Mouse (Mus musculus): ENCODE data around the gene Lmtk3. TPM values are rescaled to one million over a fixed set of nuclear protein-coding genes. Genes with fewer than 3 reads are reported as not detected.
A peak's percentile ranks its signal among the peaks of the same experiment; 100 is the strongest.

Lmtk3 gene
- polyA plus RNA-seq, 1 experiment: 0.36 TPM

DNA sequence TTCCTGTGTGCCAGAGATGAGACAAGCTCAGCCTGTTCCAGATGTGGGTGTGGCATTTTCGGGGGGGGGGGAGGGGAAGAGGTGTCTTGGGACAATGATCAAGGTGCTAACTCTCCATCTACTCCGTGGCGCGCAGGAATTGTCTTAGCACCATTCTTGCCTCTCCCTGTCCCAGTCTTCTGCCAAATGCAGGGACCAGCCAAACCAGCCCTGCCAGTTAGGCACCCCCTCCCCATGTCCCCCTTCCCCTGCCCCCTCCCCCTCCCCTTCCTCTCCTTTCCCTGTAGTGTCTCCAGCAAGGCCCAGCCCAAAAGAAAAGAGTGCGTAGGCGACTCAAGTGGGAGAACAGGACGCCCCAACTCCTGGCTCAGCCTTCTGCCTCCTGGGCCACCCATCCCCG, 16.8 kb upstream of the Lmtk3 start:
- Histone ChIP-seq H3K4me3 (ENCODE audit: insufficient read depth, low read depth, low read length) (no peak overlapping the region), H3K27ac (replicated peaks; ENCODE audit: low read depth, low read length) (no peak overlapping the region), H3K4me1 (ENCODE audit: control insufficient read depth, insufficient read depth, insufficient read length, low read length) (no peaks in the 10 kb centered on the region)

DNA sequence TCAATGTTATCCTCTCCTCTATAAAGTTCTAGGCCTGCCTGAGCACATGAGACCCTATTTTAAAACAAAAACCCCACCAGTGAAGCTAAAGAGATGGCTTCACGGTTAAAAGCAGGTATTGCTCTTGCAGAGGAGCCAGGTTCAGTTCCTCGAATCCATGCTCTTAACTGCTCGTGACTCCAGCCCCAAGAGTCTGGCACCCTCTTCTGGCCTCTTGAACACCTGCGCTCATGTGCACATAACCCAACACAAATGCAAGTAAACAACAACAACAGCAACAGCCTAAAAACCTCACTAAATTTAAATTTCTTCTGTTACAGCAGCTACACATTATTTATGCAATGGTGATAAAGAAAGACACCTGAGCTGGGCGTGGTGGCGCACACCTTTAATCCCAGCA, 16.0 kb upstream of the Lmtk3 start:
- no peak overlapping the region for H3K4me3 ChIP-seq (ENCODE audit: insufficient read depth, low read depth, low read length)
- no peak overlapping the region for H3K27ac ChIP-seq (replicated peaks; ENCODE audit: low read depth, low read length)
- no peaks in the 10 kb centered on the region for H3K4me1 ChIP-seq (ENCODE audit: control insufficient read depth, insufficient read depth, insufficient read length, low read length)

DNA sequence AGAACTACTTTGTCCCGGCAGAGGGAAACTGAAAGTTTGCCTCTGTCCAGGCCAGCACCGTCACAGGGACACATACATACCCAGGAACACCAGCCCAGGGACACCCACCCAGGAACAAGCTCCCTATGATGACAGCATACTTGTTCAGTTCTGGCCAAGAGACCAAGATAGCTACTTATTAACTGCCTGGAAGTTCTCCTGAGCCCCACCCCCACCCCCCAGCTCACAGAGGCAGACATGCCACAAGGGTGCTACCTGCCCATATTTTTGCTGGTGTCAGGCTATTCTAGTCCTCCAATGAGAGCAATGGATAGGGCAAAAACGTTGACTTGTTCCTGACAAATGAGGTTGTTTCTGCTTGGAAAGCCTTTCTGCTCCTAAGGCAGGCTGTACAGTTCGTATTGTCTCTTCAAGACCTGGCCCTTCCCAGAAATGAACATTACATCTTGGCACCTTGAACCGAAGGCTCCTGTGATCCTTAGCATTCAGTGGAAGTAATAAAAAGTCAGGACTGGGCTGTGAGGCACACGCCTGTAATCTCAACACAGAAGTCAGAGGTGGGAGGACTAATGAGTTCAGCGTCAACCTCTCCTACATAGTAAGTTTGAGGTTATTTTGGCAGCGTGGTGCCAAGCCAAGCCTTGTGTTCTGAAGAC, 13.0 kb upstream of the Lmtk3 start:
- Histone ChIP-seq H3K4me1 (ENCODE audit: control insufficient read depth, insufficient read depth, insufficient read length, low read length) (no peaks in the 10 kb centered on the region), H3K4me3 (ENCODE audit: insufficient read depth, low read depth, low read length) (no peak overlapping the region), H3K27ac (replicated peaks; ENCODE audit: low read depth, low read length) (no peak overlapping the region)

DNA sequence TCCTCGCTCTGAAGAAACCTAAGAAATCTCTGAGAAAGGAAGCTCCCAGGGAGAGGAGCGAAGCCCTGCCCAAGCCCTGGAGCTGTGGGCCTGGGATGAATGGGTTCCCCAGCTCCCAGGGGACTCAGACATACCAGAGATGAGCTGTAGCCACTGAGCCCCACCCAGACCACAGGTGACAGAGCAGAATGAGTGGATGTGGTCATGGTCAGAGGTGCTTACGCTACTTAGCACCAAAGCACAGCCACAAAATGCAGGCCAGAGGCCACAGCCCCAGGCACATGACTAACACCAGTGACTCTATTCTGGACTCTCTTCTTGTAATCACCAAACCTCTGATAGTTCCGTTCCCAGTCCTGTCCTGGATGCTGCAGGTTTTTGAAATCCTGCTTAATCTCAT, 12.4 kb upstream of the Lmtk3 start:
- H3K27ac ChIP-seq (replicated peaks; ENCODE audit: low read depth, low read length): no peak overlapping the region

DNA sequence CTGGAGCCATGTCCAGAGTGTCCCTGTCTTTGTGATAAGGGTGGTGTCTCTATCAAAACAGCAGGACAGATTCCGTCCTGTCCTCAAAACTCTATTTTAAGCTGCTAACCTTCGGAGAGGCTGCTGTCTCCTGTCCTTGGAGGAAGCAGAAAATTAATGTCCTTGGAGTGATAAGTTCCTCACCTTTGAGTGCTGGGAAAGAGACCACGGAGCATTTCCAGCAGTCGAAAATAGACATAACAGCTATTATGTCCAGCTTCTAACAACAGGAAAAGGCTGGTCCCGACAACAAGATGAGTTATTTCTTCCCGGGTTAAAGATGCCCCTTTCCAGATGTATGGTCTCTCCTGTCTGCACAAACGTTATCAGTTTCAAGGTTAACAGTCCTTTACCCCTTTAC, 8.3 kb upstream of the Lmtk3 start:
- no peak overlapping the region for H3K4me3 ChIP-seq (ENCODE audit: insufficient read depth, low read depth, low read length)
- no peak overlapping the region for H3K27ac ChIP-seq (replicated peaks; ENCODE audit: low read depth, low read length)
- no peaks in the 10 kb centered on the region for H3K4me1 ChIP-seq (ENCODE audit: control insufficient read depth, insufficient read depth, insufficient read length, low read length)

More for the DNA sequence above, 12.4 kb upstream of the Lmtk3 start:
- H3K4me3 ChIP-seq (ENCODE audit: insufficient read depth, low read depth, low read length): no peak overlapping the region
- H3K4me1 ChIP-seq (ENCODE audit: control insufficient read depth, insufficient read depth, insufficient read length, low read length): no peaks in the 10 kb centered on the region

DNA sequence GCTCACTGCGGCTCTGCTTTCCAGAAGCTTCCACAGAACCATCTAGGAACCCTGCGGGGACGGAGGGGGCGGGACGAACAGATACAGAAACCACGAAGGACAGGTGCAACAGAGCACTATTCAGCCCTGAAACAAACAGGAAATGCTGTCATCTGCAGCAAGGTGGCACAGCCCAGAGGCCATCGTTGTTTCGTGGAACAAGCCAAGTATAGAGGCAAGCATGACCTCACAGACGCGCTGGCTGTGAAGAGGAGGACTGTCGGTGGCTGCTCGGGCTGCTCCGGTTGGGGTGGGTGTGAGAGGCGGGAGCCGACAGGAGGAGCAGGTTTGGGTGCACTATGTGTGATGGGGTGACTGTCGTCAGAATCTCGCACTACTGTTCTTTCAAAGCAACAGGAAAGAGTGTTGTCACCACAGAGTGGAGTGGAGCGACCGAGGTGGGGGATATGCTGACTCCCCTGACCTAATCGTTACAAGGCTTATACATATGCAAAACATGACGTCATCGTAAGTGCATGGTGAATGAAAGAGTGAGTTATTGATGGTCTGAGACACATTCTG, 4.4 kb upstream of the Lmtk3 start:
- Histone ChIP-seq H3K4me1 (ENCODE audit: control insufficient read depth, insufficient read depth, insufficient read length, low read length) (peaks cover 6% of the 10 kb centered on the region), H3K4me3 (ENCODE audit: insufficient read depth, low read depth, low read length) (no peak overlapping the region), H3K27ac (replicated peaks; ENCODE audit: low read depth, low read length) (no peak overlapping the region)

DNA sequence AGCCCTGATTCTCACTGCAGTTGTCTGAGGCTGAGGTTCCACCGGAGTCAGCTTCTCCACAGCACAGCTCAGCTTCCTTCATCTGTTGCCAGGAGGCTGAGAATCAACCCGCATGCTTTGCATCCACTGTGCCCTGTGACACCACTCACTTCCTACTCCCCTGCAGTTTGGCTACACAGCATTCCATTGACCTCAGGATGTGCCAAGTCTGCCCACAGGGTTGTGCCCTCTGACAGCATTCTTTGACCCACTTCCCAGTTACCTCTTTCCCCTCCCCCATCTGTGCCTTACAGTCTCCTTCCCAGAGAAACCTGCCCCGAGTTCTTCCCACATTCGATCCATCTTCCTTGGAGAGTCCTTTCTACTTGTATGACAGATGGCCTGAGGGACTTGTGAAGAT, 1.3 kb upstream of the Lmtk3 start:
- H3K4me3 ChIP-seq (ENCODE audit: insufficient read depth, low read depth, low read length): no peak overlapping the region
- peaks cover 6% of the 10 kb centered on the region for H3K4me1 ChIP-seq (ENCODE audit: control insufficient read depth, insufficient read depth, insufficient read length, low read length)
- no peak overlapping the region for H3K27ac ChIP-seq (replicated peaks; ENCODE audit: low read depth, low read length)

DNA sequence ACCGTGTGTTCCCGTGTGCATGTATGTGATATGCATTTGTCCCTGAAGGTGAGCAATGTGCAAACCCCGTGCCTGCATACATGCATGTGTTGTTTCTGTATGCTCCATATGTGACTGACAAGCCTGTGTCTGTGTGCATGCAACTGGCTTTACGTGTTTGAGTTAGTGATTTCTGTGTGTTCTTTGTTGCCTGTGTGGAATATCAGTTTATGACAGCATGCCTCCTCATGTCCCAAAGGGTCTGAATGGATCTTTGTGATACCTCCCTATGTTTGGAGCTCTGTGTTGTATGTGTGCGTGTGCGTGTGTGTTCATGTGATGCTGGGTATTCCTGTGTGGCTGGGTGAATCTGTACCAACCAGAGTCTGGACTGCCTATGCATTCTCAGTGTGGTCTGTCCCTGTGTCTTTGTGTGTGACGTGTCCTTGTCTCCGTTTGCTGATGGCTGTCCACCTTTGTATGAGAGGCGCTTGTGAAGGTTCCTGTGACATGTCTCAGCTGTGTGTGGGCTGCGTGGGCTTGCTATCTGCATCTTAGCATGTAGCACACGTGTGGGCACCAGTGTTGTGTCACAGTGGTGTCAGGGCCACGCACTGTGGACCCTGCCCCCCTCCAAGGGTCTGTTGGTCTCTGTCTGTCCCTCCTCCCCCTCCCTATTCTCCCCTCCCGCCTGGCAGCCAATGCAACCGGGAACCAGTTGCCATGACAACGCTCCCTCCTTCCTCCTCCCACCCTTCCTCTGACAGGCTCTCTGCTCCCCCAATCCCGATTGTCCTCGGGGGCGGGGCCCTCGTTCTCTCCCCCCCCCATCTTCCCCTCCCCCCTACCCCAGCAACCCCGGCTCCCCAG, 1.2 kb downstream of the Lmtk3 start, which contains the start of gene Sult2b1:
Gene Sult2b1 (minus strand): TSS at position 146 of the 849 bp plus-strand sequence.
- Histone ChIP-seq H3K4me1 (ENCODE audit: control insufficient read depth, insufficient read depth, insufficient read length, low read length) (peaks cover 6% of the 10 kb centered on the region), H3K4me3 (ENCODE audit: insufficient read depth, low read depth, low read length) (peak within 1 kb of the TSS; percentile 48), H3K27ac (replicated peaks; ENCODE audit: low read depth, low read length) (no peak within 1 kb of the TSS)

DNA sequence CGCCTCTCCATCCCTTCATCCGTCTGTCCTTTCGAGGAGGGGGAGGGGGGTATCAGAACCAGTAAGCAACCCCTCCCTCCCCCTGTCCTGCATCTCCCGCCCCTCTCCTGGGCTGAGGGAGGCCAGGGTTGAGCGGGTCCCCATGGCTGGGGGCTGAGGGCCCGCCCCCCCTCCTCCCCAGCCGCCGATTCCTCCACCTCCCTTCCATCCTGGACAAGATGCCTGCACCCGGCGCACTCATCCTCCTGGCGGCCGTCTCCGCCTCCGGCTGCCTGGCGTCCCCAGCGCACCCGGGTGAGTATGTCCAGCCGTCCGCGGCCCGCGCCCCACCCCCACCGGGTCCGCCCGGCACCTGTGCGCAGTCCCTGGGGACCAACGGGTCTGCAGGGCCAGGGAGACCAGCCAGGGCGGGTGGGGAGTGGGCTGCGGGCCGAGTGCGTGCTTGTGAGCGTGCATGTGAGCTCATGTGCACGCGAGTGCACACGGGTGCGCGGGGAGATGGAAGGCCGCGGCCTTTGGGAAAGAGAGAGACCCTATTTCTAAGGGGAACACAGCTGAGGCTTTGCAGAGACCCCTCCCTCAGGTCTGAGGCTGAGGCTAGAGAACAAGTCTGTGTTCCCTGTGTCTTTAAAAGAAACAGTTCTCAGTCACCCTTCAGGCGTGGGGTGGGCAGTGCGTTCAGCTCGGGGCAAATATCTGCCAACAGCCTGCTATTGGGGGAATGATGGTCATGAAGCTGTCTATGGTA, 2.0 kb downstream of the Lmtk3 start:
- peaks cover 6% of the 10 kb centered on the region for H3K4me1 ChIP-seq (ENCODE audit: control insufficient read depth, insufficient read depth, insufficient read length, low read length)
- H3K4me3 ChIP-seq (ENCODE audit: insufficient read depth, low read depth, low read length): no peak overlapping the region
- H3K27ac ChIP-seq (replicated peaks; ENCODE audit: low read depth, low read length): no peak overlapping the region

DNA sequence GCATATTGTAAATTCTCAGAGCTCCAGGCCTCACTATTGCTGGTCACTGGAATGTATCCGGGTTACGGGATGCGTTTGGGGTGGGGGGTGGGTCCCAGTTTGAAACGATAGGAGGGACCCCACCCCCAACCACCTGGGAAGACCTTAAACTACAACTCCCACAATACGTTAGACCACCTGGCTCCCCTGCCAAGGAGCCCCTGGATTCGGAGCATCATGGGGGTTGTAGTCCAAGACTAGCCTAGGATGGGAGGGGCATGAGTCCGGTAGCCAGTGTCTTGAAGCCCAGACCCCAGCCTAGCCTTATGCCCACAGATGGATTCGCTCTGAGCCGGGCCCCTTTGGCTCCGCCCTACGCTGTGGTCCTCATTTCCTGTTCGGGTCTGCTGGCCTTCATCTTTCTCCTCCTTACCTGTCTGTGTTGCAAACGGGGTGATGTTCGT, 2.6 kb downstream of the Lmtk3 start:
- H3K4me3 ChIP-seq (ENCODE audit: insufficient read depth, low read depth, low read length): no peak overlapping the region
- H3K27ac ChIP-seq (replicated peaks; ENCODE audit: low read depth, low read length): no peak overlapping the region
- H3K4me1 ChIP-seq (ENCODE audit: control insufficient read depth, insufficient read depth, insufficient read length, low read length): peaks cover 6% of the 10 kb centered on the region

DNA sequence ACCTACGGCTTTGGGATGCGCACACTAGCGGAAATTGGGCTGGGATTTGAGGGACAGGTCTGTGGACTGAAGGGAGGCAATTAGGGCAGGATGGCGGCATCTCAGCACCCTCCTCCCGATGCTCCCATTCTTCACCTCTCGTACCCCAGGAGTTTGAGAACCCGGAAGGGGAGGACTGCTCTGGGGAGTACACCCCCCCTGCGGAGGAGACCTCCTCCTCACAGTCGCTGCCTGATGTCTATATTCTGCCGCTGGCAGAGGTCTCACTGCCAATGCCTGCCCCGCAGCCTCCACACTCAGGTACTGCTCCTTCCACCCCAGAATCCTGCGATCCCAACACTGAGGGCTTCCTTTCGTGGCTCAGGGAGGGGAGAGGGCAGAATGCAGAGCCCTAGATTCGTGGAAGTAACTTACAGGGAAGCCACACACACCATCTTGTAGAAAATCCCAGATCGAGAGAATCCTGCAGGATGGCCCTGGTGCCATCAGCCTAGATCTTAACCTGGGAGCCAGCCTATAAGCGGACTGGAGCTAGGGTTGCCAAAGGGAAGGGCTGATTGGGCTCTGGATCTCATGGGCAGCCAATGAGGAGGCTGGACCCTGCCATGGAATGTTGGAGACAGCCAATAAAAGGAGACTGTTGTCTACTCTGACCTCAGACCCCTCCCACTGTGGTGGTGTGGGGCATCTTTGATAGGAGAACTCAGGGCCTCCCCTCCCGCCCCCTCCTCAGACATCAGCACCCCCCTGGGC, 3.3 kb downstream of the Lmtk3 start:
- Histone ChIP-seq H3K27ac (replicated peaks; ENCODE audit: low read depth, low read length) (no peak overlapping the region), H3K4me3 (ENCODE audit: insufficient read depth, low read depth, low read length) (no peak overlapping the region), H3K4me1 (ENCODE audit: control insufficient read depth, insufficient read depth, insufficient read length, low read length) (peaks cover 6% of the 10 kb centered on the region)

DNA sequence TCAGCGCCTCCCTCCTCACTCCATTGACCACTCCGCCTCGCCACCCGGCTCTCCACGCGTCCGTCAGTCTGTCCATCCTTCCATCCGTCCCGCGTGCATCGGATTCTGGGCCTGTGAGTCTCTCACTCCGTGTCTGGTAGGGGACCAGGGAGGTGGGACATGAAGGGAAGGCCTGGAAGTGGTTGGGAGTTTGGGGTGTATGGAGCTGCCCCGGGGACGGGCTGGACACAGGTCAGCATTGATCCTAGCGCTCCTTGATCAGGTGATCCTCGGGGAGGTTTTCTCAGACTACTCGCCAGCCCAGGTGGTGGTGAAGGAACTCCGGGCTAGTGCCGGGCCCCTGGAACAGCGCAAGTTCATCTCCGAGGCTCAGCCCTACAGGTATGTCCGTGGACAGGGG, 4.1 kb downstream of the Lmtk3 start:
- Histone ChIP-seq H3K27ac (replicated peaks; ENCODE audit: low read depth, low read length) (no peak overlapping the region), H3K4me1 (ENCODE audit: control insufficient read depth, insufficient read depth, insufficient read length, low read length) (no peaks in the 10 kb centered on the region), H3K4me3 (ENCODE audit: insufficient read depth, low read depth, low read length) (no peak overlapping the region)

DNA sequence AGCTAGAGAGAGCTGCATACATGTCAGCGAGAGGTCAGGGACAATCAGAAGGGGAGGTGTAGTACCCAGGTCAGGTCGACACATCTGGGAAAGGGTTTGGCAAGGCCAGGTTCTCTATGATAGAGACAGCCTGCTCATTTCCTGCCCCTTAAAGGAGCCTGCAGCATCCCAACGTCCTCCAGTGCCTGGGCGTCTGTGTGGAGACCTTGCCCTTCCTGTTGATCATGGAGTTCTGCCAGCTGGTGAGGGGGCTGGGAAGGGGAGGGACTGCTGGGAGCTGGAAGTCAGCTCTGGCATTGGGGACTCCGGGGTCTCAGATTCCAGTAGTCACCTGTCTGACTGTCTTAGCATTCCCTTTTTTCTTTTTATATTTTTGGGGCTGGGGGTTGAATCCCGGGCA, 7.2 kb downstream of the Lmtk3 start:
- Histone ChIP-seq H3K4me3 (ENCODE audit: insufficient read depth, low read depth, low read length) (no peak overlapping the region), H3K4me1 (ENCODE audit: control insufficient read depth, insufficient read depth, insufficient read length, low read length) (no peaks in the 10 kb centered on the region), H3K27ac (replicated peaks; ENCODE audit: low read depth, low read length) (no peak overlapping the region)

DNA sequence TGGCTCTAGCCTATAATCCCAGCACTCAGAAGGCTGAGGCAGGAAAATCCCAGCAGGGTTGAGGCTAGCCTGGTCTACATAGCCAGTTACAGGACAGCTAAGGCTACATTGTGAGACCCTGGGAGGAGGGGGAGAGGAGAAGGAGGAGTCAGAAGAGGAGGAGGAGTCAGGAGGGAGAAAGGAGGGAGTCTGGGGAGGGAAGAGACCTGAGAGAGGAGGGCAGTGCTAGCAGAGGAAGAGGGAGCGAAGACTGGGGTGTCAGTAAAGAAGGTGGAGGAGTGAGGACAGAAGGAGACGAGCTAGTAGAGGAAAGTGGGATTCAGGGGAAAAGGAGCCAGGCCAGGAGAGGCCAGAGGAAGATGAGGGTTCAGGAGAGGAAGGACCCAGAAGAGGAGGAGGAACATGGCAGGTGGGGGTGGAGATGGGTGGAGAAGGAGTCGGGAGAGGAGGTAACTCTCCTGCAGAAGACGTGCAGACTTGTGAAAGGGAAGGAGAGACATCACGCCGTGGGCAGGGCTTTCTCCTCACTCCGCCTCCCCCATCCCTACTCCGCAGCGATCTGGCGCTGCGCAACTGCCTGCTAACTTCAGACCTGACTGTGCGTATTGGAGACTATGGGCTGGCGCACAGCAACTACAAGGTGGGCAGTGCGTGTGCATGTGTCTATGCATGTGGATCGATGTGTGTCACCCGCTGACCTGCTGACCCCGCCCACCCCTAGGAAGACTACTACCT, 8.4 kb downstream of the Lmtk3 start:
- H3K4me3 ChIP-seq (ENCODE audit: insufficient read depth, low read depth, low read length): no peak overlapping the region
- H3K4me1 ChIP-seq (ENCODE audit: control insufficient read depth, insufficient read depth, insufficient read length, low read length): no peaks in the 10 kb centered on the region
- no peak overlapping the region for H3K27ac ChIP-seq (replicated peaks; ENCODE audit: low read depth, low read length)
